Mouse (Mus musculus): ENCODE results near the gene Ntsr1.

DNA sequence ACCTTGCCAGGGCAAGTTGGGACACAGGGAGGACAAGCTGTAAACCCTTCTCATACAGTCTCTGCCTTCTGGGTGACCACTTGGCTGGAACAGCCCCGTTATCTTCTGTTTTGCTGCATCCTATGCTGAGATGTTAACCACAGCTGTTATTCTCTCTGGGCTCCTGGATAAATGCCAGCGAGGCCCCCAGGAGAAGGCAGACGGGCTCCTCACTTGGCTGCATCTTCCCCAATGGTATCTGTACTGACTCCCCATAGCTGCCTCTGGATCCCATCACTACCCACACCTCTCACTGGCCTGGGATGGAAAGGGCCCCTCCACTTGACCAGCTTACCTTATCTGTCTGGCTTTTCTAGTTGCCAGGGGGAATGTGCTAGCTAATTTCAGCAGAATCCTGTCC is 13.2 kb downstream of the Ntsr1 start:
- TF ChIP-seq ZKSCAN1 (IDR thresholded peaks at IDR 0.05; ENCODE audit: low read depth, low read length) (no peak), CTCF (IDR thresholded peaks at IDR 0.05 in 2 of 3, conservative IDR thresholded peaks at IDR 0.05 in 1 of 3; ENCODE audit: control insufficient read depth in 1 of 3, insufficient read depth in 1 of 3, low read depth in 2 of 3, low read length in 3 of 3, poor library complexity in 1 of 3, severe bottlenecking in 1 of 3) (no peak), MAFK (IDR thresholded peaks at IDR 0.05; ENCODE audit: borderline replicate concordance, low read depth, low read length) (no peak), ZNF384 (IDR thresholded peaks at IDR 0.05; ENCODE audit: low read depth, low read length) (no peak), POLR2A (IDR thresholded peaks at IDR 0.05; ENCODE audit: control insufficient read depth in 1 of 2, insufficient read depth in 1 of 2, low read depth in 1 of 2, low read length in 2 of 2, poor library complexity in 1 of 2) (no peak), E2F4 (IDR thresholded peaks at IDR 0.05; ENCODE audit: borderline replicate concordance, low read depth, low read length) (no peak), KAT2A (conservative IDR thresholded peaks at IDR 0.05; ENCODE audit: low read depth, low read length) (no peak), GABPA (IDR thresholded peaks at IDR 0.05; ENCODE audit: low read depth, low read length) (no peak), GATA1 (IDR thresholded peaks at IDR 0.05; ENCODE audit: low read depth, low read length) (no peak), TAL1 (IDR thresholded peaks at IDR 0.05; ENCODE audit: low read length) (no peak), NRF1 (IDR thresholded peaks at IDR 0.05; ENCODE audit: insufficient read depth, low read depth, low read length, poor library complexity, severe bottlenecking) (no peak), ZC3H11A (IDR thresholded peaks at IDR 0.05; ENCODE audit: low read depth, low read length) (no peak)
